Mouse (Mus musculus) cerebellum, adult 8-10 months (tissue): ENCODE results near the gene Gm5157.
"Not testable (repeated sequence)": the region's sequence is repeated elsewhere in the genome, so short reads cannot be mapped to it uniquely, and the experiment has no call there.

ENCODE experiments used
- DNase-seq: peaks from one replicate; pipeline ENCODE4 v3.0.0; 2022

Gene Gm5157

GRCm38 (mm10) chr7:21190323-21190722 lies at the start of gene Gm5157:
Gene Gm5157 (minus strand): TSS chr7:21190423.
- DNase-seq: not testable (repeated sequence)

GRCm38 (mm10) chr7:21161885-21162284 lies 28.3 kb downstream of the Gm5157 start, which contains the start of gene Vmn1r123:
Gene Vmn1r123 (plus strand): TSS chr7:21162185.
- DNase-seq: not testable (repeated sequence)
